Mouse (Mus musculus): ENCODE data around the gene S1pr1.

DNA sequence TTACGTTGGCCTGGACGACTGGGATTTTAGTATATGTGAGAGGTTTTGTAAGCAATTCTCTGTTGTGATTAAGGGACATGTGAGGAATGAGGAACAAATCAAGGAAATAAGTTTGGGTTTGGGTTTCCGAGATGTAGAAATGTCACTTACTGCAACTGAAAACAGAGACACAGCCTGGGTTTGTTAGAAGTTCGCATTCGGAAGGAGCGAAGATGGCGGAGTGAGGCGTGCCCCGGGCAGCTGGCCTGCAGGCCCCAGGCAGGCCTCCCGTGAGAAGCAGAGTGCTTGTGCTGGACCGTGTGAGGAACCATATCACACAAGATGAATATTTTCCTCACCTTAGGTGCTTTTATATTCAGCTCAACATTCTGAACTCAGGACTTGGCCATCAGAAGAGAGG lies 30.2 kb upstream of the S1pr1 start:
- TF ChIP-seq CTCF (IDR thresholded peaks at IDR 0.05; ENCODE audit: low read depth, low read length), result no peak
- TF ChIP-seq POLR2A (IDR thresholded peaks at IDR 0.05; ENCODE audit: borderline replicate concordance, low read depth, low read length), result no peak
